Mouse (Mus musculus) stomach, embryonic 14.5 days (tissue): ENCODE data around the gene Yipf1. TPM values are rescaled to one million over a fixed set of nuclear protein-coding genes. Genes with fewer than 3 reads are reported as not detected.
A peak's percentile ranks its signal among the peaks of the same experiment; 100 is the strongest.

Experiments used
- ATAC-seq: fragments of 200-750 bp; cut with Nextera tagmentation; 2 replicates; pipeline ENCODE4 v1.8.0; 2017; ENCODE audit warnings: low read depth, moderate TSS enrichment; ENCODE audit not compliant: insufficient number of reproducible peaks, insufficient read depth, low FRiP score
- H3K27ac ChIP-seq: fragments of 300-500 bp; sonication (generic); 2 replicates; pipeline ENCODE4 v1.5.1; 2014; ENCODE audit warnings: mild to moderate bottlenecking, low read length, moderate library complexity, mixed read lengths
- H3K27me3 ChIP-seq: fragments of 300-500 bp; sonication (generic); 2 replicates; pipeline ENCODE4 v1.6.1; 2014; ENCODE audit warnings: low read length, control low read depth, mixed read lengths; ENCODE audit not compliant: control insufficient read depth, insufficient read depth
- H3K36me3 ChIP-seq: fragments of 300-500 bp; sonication (generic); 2 replicates; pipeline ENCODE4 v1.6.1; 2014; ENCODE audit warnings: mild to moderate bottlenecking, control low read depth, low read length, moderate library complexity, mixed read lengths; ENCODE audit not compliant: control insufficient read depth, insufficient read depth
- H3K4me1 ChIP-seq: fragments of 300-500 bp; sonication (generic); 2 replicates; pipeline ENCODE4 v1.6.1; 2014; ENCODE audit warnings: low read length, control low read depth, mixed read lengths; ENCODE audit not compliant: control insufficient read depth, insufficient read depth
- H3K4me2 ChIP-seq: fragments of 300-500 bp; sonication (generic); replicated peaks from 2 replicates; pipeline ENCODE4 v1.6.1; 2014; ENCODE audit warnings: low read depth, low read length, control low read depth
- H3K4me3 ChIP-seq: fragments of 300-500 bp; sonication (generic); 2 replicates; pipeline ENCODE4 v1.5.1; 2014; ENCODE audit warnings: low read depth, low read length, control low read depth
- H3K9ac ChIP-seq: fragments of 300-500 bp; sonication (generic); replicated peaks from 2 replicates; pipeline ENCODE4 v1.6.1; 2014; ENCODE audit warnings: low read depth, mild to moderate bottlenecking, control low read depth, low read length, moderate library complexity, mixed read lengths
- H3K9me3 ChIP-seq: fragments of 300-500 bp; sonication (generic); 2 replicates; pipeline ENCODE4 v1.6.1; 2016; ENCODE audit warnings: low read depth, low read length, control low read depth; ENCODE audit not compliant: control insufficient read depth
- WGBS: fragments of 180-500 bp; shearing (Covaris S2); extraction: QIAGEN DNeasy Blood & Tissue Kit; methylation state at CpG from one replicate; pipeline ENCODE4 v1.1.7; 2014; 5-methylcytosine and 5-hydroxymethylcytosine counted together
- polyA plus RNA-seq: library from polyadenylated mRNA; unstranded; fragments of >200 nt; fragmentation: Nextera tagmentation; extraction: Ambion mirVana; gene quantifications from 2 replicates; pipeline ENCODE4 v1.2.1, GENCODE M21; 2014

Yipf1 gene
- polyA plus RNA-seq, 1 experiment from 2014 or later: 55.3 TPM

DNA sequence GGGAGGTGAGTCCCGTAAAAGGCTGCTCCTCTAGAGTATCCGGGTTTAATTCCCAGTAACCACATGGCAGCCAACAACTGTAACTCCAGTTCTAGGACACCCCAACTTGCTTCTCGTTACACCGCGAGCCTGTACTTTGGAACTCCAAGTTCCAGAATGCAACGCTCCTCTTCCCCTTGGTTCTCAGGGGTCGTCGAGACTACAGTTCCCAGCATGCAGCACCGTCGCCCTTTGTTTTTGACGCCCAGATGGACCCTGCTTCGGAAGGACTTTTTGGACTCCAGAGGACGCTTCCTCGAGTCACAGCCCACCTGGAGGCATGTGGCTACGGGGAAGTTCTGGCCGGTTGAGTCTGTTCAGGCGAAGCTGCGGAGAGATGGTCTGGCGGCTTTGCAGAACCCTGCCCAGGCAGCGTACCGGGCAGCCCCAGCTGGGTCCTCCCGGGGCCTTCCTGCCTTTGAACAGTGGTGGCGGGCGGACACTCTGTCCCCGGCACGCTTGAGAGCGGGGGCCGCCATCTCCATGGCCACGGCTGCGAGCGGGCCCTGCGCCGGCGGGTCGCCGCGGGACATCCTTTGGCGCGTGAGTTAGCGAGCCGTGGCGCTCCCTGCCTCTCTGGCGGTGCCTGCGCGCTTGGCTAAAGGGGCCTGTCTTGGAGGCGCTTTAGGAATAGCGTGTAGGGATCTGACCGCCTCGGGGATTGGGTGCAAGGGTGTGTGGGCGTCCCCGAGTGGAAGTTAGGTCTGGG, 53.6 kb downstream of the Yipf1 start, which contains the start of gene Ndc1:
Gene Ndc1, plus strand, starts transcription at position 218 of the 748 bp plus-strand sequence.
- H3K4me1 ChIP-seq: peaks cover 7% of the 10 kb centered on the region
- H3K27me3 ChIP-seq: no peaks in the 10 kb centered on the region
- under 1% methylated on average over 51 of the region's 51 CpGs for WGBS
- peak within 1 kb of the TSS; percentile 79 for H3K4me3 ChIP-seq
- H3K27ac ChIP-seq: peak within 1 kb of the TSS; percentile 90
- peaks cover 21% of the 10 kb centered on the region for H3K36me3 ChIP-seq
- ATAC-seq: peak; percentile 95
- no peaks in the 10 kb centered on the region for H3K9me3 ChIP-seq
- H3K4me2 ChIP-seq: peak within 1 kb of the TSS; percentile 77
- peak within 1 kb of the TSS; percentile 71 for H3K9ac ChIP-seq

DNA sequence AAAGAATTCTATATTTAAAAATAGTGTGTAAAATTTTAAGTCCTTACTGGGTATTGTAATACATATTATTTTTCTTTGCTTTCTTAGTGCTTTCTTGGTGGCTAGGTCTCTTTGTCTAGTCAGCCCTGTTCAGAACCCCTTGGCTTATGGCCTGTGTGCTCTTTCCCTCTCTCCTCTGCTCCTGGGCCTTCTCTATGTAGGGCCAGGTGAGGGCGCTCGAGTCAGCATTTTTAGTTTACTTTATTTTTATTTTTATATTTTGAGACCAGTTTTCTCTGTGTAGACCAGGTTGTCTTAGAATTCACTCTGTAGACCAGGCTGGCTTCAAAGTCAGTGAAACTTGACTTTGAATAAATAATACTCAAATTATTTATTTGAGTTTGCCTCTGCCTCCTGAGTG, 58.1 kb downstream of the Yipf1 start:
- no peaks in the 10 kb centered on the region for H3K9me3 ChIP-seq
- H3K27me3 ChIP-seq: no peaks in the 10 kb centered on the region
- 75% methylated on average over 2 of the region's 2 CpGs for WGBS
- H3K27ac ChIP-seq: no peak overlapping the region
- H3K4me1 ChIP-seq: peaks cover 7% of the 10 kb centered on the region; the same call in 1 of the 2 replicates
- no peak overlapping the region for H3K9ac ChIP-seq
- no peak overlapping the region for H3K4me2 ChIP-seq
- H3K4me3 ChIP-seq: no peak overlapping the region
- ATAC-seq: no peak
- H3K36me3 ChIP-seq: peaks cover 52% of the 10 kb centered on the region

DNA sequence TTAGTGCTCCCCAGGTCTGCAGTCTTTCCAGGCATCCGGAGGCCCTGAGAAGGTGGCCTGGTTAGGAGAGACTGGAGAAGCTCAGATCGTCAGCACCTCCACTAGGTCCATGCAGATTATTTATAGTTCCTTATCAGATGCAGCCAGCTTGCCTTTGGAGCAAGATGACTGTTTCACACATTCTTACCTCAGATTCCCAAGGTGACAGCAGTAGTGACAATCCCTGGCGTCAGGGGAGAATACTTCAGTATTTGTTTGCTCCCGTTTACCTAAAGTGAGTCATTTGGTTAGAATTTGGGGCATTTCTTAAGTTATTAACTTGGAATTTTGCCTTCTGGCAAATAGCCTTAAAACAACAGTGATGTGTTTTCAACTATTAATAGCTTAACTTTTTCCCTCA, 60.5 kb downstream of the Yipf1 start:
- no peaks in the 10 kb centered on the region for H3K4me1 ChIP-seq
- H3K27me3 ChIP-seq: no peaks in the 10 kb centered on the region
- H3K9me3 ChIP-seq: no peaks in the 10 kb centered on the region
- ATAC-seq: no peak
- WGBS: 84% methylated on average over 4 of the region's 4 CpGs
- no peak overlapping the region for H3K27ac ChIP-seq
- peaks cover 58% of the 10 kb centered on the region for H3K36me3 ChIP-seq
- no peak overlapping the region for H3K9ac ChIP-seq
- no peak overlapping the region for H3K4me2 ChIP-seq
- no peak overlapping the region for H3K4me3 ChIP-seq

DNA sequence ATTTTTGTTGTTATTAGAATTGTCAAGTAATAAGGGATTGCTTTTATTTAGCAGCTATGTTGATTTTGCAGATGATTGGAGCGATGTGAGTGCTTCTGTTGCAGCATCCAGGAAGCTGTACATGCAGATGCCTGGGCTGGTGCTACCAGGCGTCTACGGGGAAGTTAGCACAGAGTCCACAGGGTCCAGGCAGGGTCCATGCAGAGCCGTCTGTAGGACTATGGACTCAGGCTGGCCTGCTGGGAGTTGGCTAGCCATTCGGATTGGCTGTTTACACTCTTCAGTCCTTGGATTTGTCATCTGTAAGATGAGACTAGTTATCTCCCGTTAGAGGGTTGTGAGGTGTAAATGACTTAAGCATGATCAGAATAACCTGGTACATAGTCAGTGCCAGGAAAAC, 64.8 kb downstream of the Yipf1 start:
- no peaks in the 10 kb centered on the region for H3K27me3 ChIP-seq

DNA sequence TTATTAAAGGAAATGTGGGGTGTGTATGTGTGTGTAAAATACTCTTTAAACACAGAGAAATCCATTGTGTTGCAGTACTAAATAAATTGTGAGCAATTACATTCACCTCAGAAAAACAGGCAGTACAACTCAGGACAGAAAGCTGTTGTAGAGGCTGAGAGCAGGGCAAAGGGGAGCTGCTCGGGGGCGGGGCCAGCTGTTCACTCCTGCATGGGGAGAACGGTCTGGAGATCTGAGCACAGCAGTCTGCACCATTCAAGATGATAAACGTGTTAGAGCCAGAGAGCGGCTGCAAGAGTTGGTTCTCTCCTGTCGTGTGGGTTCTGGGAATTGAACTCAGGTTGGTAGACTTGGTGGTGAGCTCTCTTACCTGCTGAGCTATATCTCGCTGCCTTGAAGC, 66.7 kb downstream of the Yipf1 start:
- Histone ChIP-seq H3K36me3 (peaks cover 40% of the 10 kb centered on the region), H3K27ac (no peak overlapping the region), H3K9ac (no peak overlapping the region), H3K4me1 (no peaks in the 10 kb centered on the region), H3K9me3 (no peaks in the 10 kb centered on the region), H3K4me3 (no peak overlapping the region), H3K27me3 (no peaks in the 10 kb centered on the region), H3K4me2 (no peak overlapping the region)
- ATAC-seq: no peak
- WGBS: 71% methylated on average over 7 of the region's 7 CpGs

More for the DNA sequence above, 64.8 kb downstream of the Yipf1 start:
- Histone ChIP-seq H3K9me3 (no peaks in the 10 kb centered on the region), H3K9ac (no peak overlapping the region), H3K27ac (no peak overlapping the region), H3K4me2 (no peak overlapping the region), H3K36me3 (peaks cover 55% of the 10 kb centered on the region), H3K4me1 (no peaks in the 10 kb centered on the region), H3K4me3 (no peak overlapping the region)
- no peak for ATAC-seq
- 84% methylated on average over 6 of the region's 6 CpGs for whole genome bisulfite sequencing

DNA sequence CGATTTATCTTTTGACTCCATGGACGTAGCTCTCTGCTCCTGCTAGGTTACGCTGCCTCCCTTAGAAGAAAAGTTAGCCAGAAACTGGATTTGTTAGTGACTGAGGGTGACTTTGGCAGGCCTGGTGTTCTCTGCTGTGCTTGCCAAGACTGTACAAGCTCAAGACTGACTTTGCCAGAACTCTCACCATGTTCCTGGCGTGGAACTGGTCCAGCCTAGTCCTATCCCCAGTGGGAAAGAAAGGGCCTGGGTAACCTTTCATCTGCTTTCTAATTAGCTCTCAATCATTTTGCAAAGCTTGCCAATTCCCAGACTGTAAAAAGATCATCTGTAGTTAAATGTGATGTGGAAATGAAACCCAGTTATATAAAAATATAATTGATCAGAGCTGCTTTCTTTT, 72.9 kb downstream of the Yipf1 start:
- no peak overlapping the region for H3K27ac ChIP-seq
- peaks cover 55% of the 10 kb centered on the region for H3K36me3 ChIP-seq
- no peak for ATAC-seq
- no peak overlapping the region for H3K9ac ChIP-seq
- no peaks in the 10 kb centered on the region for H3K9me3 ChIP-seq
- no peak overlapping the region for H3K4me2 ChIP-seq
- no peaks in the 10 kb centered on the region for H3K4me1 ChIP-seq
- H3K27me3 ChIP-seq: no peaks in the 10 kb centered on the region
- WGBS: 95% methylated on average over 4 of the region's 4 CpGs
- H3K4me3 ChIP-seq: no peak overlapping the region

DNA sequence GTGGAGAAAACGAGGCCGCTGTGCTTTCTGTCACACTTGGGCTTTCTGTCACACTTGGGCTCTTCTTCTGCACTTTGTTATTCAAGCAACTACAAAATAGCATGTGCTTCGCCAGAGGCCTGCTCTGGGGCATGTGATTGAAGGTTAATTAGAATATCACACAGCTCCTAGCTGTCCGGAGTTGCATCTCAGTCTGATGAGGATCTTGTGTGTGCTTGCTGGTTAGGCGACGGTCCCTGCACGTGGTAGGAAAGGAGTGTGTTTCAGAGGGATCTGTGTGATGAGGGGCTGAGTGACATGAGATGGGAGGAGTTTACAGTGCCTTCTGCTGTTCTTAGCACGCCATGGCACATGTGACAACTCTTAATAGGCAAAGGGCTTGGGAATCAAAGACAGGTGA, 73.3 kb downstream of the Yipf1 start:
- no peaks in the 10 kb centered on the region for H3K27me3 ChIP-seq
- H3K27ac ChIP-seq: no peak overlapping the region
- peaks cover 58% of the 10 kb centered on the region for H3K36me3 ChIP-seq
- H3K4me2 ChIP-seq: no peak overlapping the region
- no peak for ATAC-seq
- no peak overlapping the region for H3K9ac ChIP-seq
- no peaks in the 10 kb centered on the region for H3K9me3 ChIP-seq
- H3K4me3 ChIP-seq: no peak overlapping the region
- 91% methylated on average over 8 of the region's 8 CpGs for WGBS
- no peaks in the 10 kb centered on the region for H3K4me1 ChIP-seq

DNA sequence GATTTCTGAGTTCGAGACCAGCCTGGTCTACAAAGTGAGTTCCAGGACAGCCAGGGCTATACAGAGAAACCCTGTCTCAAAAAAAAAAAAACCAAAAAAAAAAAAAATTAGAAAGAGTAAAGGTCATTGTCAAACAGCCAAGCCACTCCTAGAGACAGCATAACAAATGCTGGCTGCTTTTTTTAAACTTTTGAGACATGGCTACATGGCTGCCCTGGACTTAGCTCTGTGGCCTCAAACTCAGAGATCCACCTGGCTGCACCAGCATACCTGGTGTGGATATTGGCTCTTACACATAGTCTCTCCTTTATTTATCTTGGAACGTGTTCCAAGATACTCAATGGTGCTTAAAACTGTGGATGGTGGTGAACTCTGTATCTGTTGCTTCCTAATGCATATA, 74.1 kb downstream of the Yipf1 start:
- H3K4me3 ChIP-seq: no peak overlapping the region
- WGBS: 93% methylated on average over 2 of the region's 2 CpGs
- no peak overlapping the region for H3K9ac ChIP-seq
- H3K9me3 ChIP-seq: no peaks in the 10 kb centered on the region
- H3K4me1 ChIP-seq: no peaks in the 10 kb centered on the region
- H3K36me3 ChIP-seq: peaks cover 58% of the 10 kb centered on the region
- no peak overlapping the region for H3K4me2 ChIP-seq
- no peak overlapping the region for H3K27ac ChIP-seq
- H3K27me3 ChIP-seq: no peaks in the 10 kb centered on the region
- ATAC-seq: no peak

DNA sequence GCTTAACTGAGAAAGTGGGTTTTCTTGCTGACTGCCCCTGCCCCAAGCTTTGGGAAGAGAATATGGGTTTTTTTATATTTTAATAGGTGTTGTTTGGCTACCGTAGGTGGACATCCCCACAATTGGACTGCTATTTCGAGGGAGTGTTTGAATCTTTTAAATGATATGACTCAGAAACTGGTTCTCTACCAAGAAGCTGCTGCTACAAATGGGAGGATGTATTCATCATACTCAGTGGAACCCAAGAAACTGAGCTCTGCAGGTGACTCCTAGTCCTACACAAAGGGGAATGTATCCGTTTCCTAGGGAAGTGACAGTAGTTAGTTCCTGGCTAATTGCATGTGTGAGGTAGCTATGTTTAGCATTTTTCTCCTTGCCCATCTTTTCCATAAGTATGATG, 75.2 kb downstream of the Yipf1 start:
- H3K36me3 ChIP-seq: peaks cover 60% of the 10 kb centered on the region
- 92% methylated on average over 3 of the region's 3 CpGs for WGBS

More for the DNA sequence above, 75.2 kb downstream of the Yipf1 start:
- Histone ChIP-seq H3K9me3 (no peaks in the 10 kb centered on the region), H3K9ac (no peak overlapping the region), H3K4me1 (no peaks in the 10 kb centered on the region), H3K27ac (no peak overlapping the region), H3K4me3 (no peak overlapping the region), H3K27me3 (no peaks in the 10 kb centered on the region), H3K4me2 (no peak overlapping the region)
- ATAC-seq: no peak
